ENCODE assay signal across 8 mouse cellular contexts in the genomic region with DNA sequence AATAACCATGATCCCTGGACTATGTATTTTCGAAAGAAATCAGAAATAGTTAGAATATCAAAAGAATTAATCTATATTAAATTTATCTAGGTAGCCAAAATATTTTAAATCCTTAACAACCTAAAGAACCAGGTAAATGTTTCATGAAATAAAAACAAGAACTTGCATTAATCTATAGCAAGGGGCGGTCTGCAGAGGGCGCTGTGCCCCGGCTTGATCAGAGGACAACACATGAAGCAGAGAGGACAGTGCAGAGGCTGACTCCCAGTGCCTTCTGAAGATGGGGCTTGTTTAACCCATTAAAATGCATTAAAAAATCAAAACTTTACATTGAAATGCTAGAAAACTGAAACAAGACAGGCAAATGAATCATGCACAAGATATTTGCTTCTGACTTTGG.
DNase-seq lines count a peak whose midpoint lies in the region; ATAC-seq and TF ChIP-seq lines count a peak whose summit lies in the region.

No protein-coding gene starts in this region.

- peak; percentile 59 for TF ChIP-seq CTCF in heart, postnatal 0 days (IDR thresholded peaks at IDR 0.05; ENCODE audit: low read depth)

- H3K27ac ChIP-seq in heart, postnatal 0 days (ENCODE audit: low read depth), result no peak overlapping the region
- H3K27ac ChIP-seq in embryonic facial prominence, embryonic 11.5 days (replicated peaks; ENCODE audit: low read depth, low read length), result no peak overlapping the region
- no peak overlapping the region for H3K27ac ChIP-seq in midbrain, embryonic 14.5 days (replicated peaks; ENCODE audit: low read depth, low read length)

- no peak overlapping the region for H3K9ac ChIP-seq in heart, postnatal 0 days (replicated peaks; ENCODE audit: low read depth, low read length)
- H3K9ac ChIP-seq in embryonic facial prominence, embryonic 11.5 days (replicated peaks; ENCODE audit: low read length), result no peak overlapping the region
- H3K9ac ChIP-seq in midbrain, embryonic 14.5 days (replicated peaks; ENCODE audit: low read length), result no peak overlapping the region

- H3K27me3 ChIP-seq in heart, postnatal 0 days (ENCODE audit: control insufficient read depth, insufficient read depth, low read length), result no peaks in the 10 kb centered on the region
- H3K27me3 ChIP-seq in embryonic facial prominence, embryonic 11.5 days (ENCODE audit: control insufficient read depth, insufficient read depth, low read length), result no peaks in the 10 kb centered on the region
- no peaks in the 10 kb centered on the region for H3K27me3 ChIP-seq in midbrain, embryonic 14.5 days (ENCODE audit: control insufficient read depth, insufficient read depth, low read length)

- WGBS in heart, postnatal 0 days, result 49% methylated on average over 4 of the region's 4 CpGs
- 43% methylated on average over 4 of the region's 4 CpGs for WGBS in embryonic facial prominence, embryonic 11.5 days
- WGBS in midbrain, embryonic 14.5 days, result 35% methylated on average over 4 of the region's 4 CpGs

- no peak for DNase-seq in heart, postnatal 0 days (ENCODE audit: low spot score)
- DNase-seq in heart, postnatal 25 days (ENCODE audit: low spot score), result no peak
- peak; percentile 9 for DNase-seq in ovary, postnatal 36 days (ENCODE audit: low spot score)
- DNase-seq in ovary, adult 18-20 months (ENCODE audit: low spot score), result no peak
- peak; percentile 49 for DNase-seq in embryonic facial prominence, embryonic 11.5 days (ENCODE audit: low spot score)
- peak; percentile 50 for DNase-seq in testis, postnatal 10 days (ENCODE audit: low spot score)
- DNase-seq in midbrain, embryonic 14.5 days, result no peak

- no peaks in the 10 kb centered on the region for H3K4me1 ChIP-seq in heart, postnatal 0 days (ENCODE audit: control insufficient read depth, insufficient read depth)
- no peaks in the 10 kb centered on the region for H3K4me1 ChIP-seq in embryonic facial prominence, embryonic 11.5 days (ENCODE audit: control insufficient read depth, insufficient read depth, low read length)
- no peaks in the 10 kb centered on the region for H3K4me1 ChIP-seq in midbrain, embryonic 14.5 days (ENCODE audit: control insufficient read depth, insufficient read depth, low read length)

- ATAC-seq in heart, postnatal 0 days (ENCODE audit: insufficient read depth, low read depth), result no peak
- ATAC-seq in embryonic facial prominence, embryonic 11.5 days (replicated peaks; ENCODE audit: insufficient number of reproducible peaks, low FRiP score, low TSS enrichment, low read depth), result no peak
- no peak for ATAC-seq in midbrain, embryonic 14.5 days (ENCODE audit: low FRiP score, low TSS enrichment)
- ATAC-seq in cerebellum, adult (ENCODE audit: insufficient number of reproducible peaks, low FRiP score, low TSS enrichment), result no peak

- H3K4me2 ChIP-seq in heart, postnatal 0 days (ENCODE audit: low read depth, low read length), result no peak overlapping the region
- no peak overlapping the region for H3K4me2 ChIP-seq in embryonic facial prominence, embryonic 11.5 days (ENCODE audit: low read depth, low read length)
- no peak overlapping the region for H3K4me2 ChIP-seq in midbrain, embryonic 14.5 days (ENCODE audit: low read length)

- no peak for TF ChIP-seq EP300 in heart, postnatal 0 days (IDR thresholded peaks at IDR 0.05; ENCODE audit: low read depth)

- intact Hi-C loops in heart, postnatal 25 days (cut with DNase I), result no loop called here

- H3K36me3 ChIP-seq in heart, postnatal 0 days (replicated peaks; ENCODE audit: control insufficient read depth, insufficient read depth, low read length), result no peaks in the 10 kb centered on the region
- H3K36me3 ChIP-seq in embryonic facial prominence, embryonic 11.5 days (replicated peaks; ENCODE audit: control insufficient read depth, insufficient read depth, low read depth, low read length), result no peaks in the 10 kb centered on the region
- H3K36me3 ChIP-seq in midbrain, embryonic 14.5 days (ENCODE audit: control insufficient read depth, insufficient read depth, low read length), result no peaks in the 10 kb centered on the region

- no peaks in the 10 kb centered on the region for H3K9me3 ChIP-seq in heart, postnatal 0 days (replicated peaks; ENCODE audit: control insufficient read depth, low read length)
- no peaks in the 10 kb centered on the region for H3K9me3 ChIP-seq in embryonic facial prominence, embryonic 11.5 days (replicated peaks; ENCODE audit: control insufficient read depth, low read length)
- H3K9me3 ChIP-seq in midbrain, embryonic 14.5 days (ENCODE audit: control insufficient read depth, low read length), result no peaks in the 10 kb centered on the region

- H3K4me3 ChIP-seq in heart, postnatal 0 days (ENCODE audit: low read depth, low read length), result no peak overlapping the region
- H3K4me3 ChIP-seq in embryonic facial prominence, embryonic 11.5 days (ENCODE audit: low read depth, low read length), result no peak overlapping the region
- H3K4me3 ChIP-seq in midbrain, embryonic 14.5 days (replicated peaks; ENCODE audit: low read depth, low read length), result no peak overlapping the region

Comparison
In these comparisons a context has a peak if more than half of its experiments do, and no peak if none do; other contexts are left out.
1. DNase-seq: peak in ovary, postnatal 36 days (single experiment), embryonic facial prominence, embryonic 11.5 days (single experiment) and testis, postnatal 10 days (single experiment); none in heart, postnatal 0 days (single experiment), heart, postnatal 25 days (single experiment), ovary, adult 18-20 months (single experiment) and midbrain, embryonic 14.5 days (single experiment).